Mouse (Mus musculus) cortical plate, adult 2 months (tissue): ENCODE measurements around the gene Gadd45gip1. TPM values are rescaled to one million over a fixed set of nuclear protein-coding genes. Genes with fewer than 3 reads are reported as not detected.

Experiments used
- H3K27ac ChIP-seq: fragments of 200-500 bp; 2 replicates; pipeline ENCODE4 v1.5.1; 2012; ENCODE audit warnings: low read length, control low read depth, inconsistent platforms; ENCODE audit not compliant: insufficient read depth
- H3K4me1 ChIP-seq: fragments of 200-500 bp; 2 replicates; pipeline ENCODE4 v1.6.1; 2011; ENCODE audit warnings: low read length; ENCODE audit not compliant: control insufficient read depth, insufficient read depth
- H3K4me3 ChIP-seq: fragments of 200-500 bp; 2 replicates; pipeline ENCODE4 v1.5.1; 2011; ENCODE audit warnings: mild to moderate bottlenecking, low read length, control low read depth; ENCODE audit not compliant: insufficient read depth
- CTCF ChIP-seq: fragments of 200-500 bp; IDR thresholded peaks from 2 replicates; pipeline ENCODE4 v1.5.1; 2011; ENCODE audit warnings: mild to moderate bottlenecking, control low read depth, low read length; ENCODE audit not compliant: insufficient read depth; ENCODE audit errors: extremely low read depth
- POLR2A ChIP-seq: fragments of 200-500 bp; IDR thresholded peaks from 2 replicates; pipeline ENCODE4 v1.6.1; 2011; ENCODE audit warnings: mild to moderate bottlenecking, low read length, control low read depth; ENCODE audit not compliant: insufficient read depth; ENCODE audit errors: extremely low read depth
- polyA plus RNA-seq: library from polyadenylated mRNA; depleted of rRNA; stranded (reverse); fragments of >200 nt; gene quantifications from 2 replicates; pipeline ENCODE4 v1.2.3, GENCODE M21; 2012

Gene Gadd45gip1
- polyA plus RNA-seq, 1 experiment, result 26.0 TPM

GRCm38 (mm10) chr8:84810896-84811295, 20.4 kb upstream of the Gadd45gip1 start:
- Histone ChIP-seq H3K4me1 (no peaks in the 10 kb centered on the region), H3K4me3 (peak overlapping the region; percentile 32), H3K27ac (no peak overlapping the region)
- TF ChIP-seq POLR2A (no peak), CTCF (peak; percentile 65)

- no peaks in the 10 kb centered on the region for H3K4me1 ChIP-seq
- no peak overlapping the region for H3K27ac ChIP-seq
- no peak for TF ChIP-seq CTCF
- no peak for TF ChIP-seq POLR2A
Measured at GRCm38 (mm10) chr8:84811303-84811702, 20.0 kb upstream of the Gadd45gip1 start.

GRCm38 (mm10) chr8:84813059-84813458, 18.3 kb upstream of the Gadd45gip1 start:
- H3K4me3 ChIP-seq, result no peak overlapping the region
- no peak overlapping the region for H3K27ac ChIP-seq
- TF ChIP-seq POLR2A (no peak), CTCF (peak; percentile 88)
- H3K4me1 ChIP-seq, result no peaks in the 10 kb centered on the region

More at GRCm38 (mm10) chr8:84811303-84811702, 20.0 kb upstream of the Gadd45gip1 start:
- H3K4me3 ChIP-seq, result peak overlapping the region; percentile 32

GRCm38 (mm10) chr8:84813830-84814229, 17.5 kb upstream of the Gadd45gip1 start:
- Histone ChIP-seq H3K4me1 (no peaks in the 10 kb centered on the region), H3K4me3 (no peak overlapping the region), H3K27ac (no peak overlapping the region)
- no peak for TF ChIP-seq CTCF
- no peak for TF ChIP-seq POLR2A

- TF ChIP-seq POLR2A (no peak), CTCF (no peak)
- H3K4me3 ChIP-seq, result no peak overlapping the region
- no peak overlapping the region for H3K27ac ChIP-seq
- H3K4me1 ChIP-seq, result no peaks in the 10 kb centered on the region
Measured at GRCm38 (mm10) chr8:84814240-84814554, 17.1 kb upstream of the Gadd45gip1 start.

GRCm38 (mm10) chr8:84814555-84815441, 16.5 kb upstream of the Gadd45gip1 start:
- H3K4me1 ChIP-seq, result no peaks in the 10 kb centered on the region
- no peak overlapping the region for H3K27ac ChIP-seq
- TF ChIP-seq CTCF, result no peak
- H3K4me3 ChIP-seq, result no peak overlapping the region

GRCm38 (mm10) chr8:84815547-84815946, 15.8 kb upstream of the Gadd45gip1 start:
- TF ChIP-seq POLR2A (no peak), CTCF (peak; percentile 93)
- Histone ChIP-seq H3K27ac (no peak overlapping the region), H3K4me3 (no peak overlapping the region), H3K4me1 (no peaks in the 10 kb centered on the region)

GRCm38 (mm10) chr8:84816117-84816516, 15.2 kb upstream of the Gadd45gip1 start:
- no peak overlapping the region for H3K4me3 ChIP-seq
- no peak for TF ChIP-seq POLR2A
- TF ChIP-seq CTCF, result no peak
- H3K27ac ChIP-seq, result no peak overlapping the region
- H3K4me1 ChIP-seq, result no peaks in the 10 kb centered on the region

GRCm38 (mm10) chr8:84822723-84823122, 8.6 kb upstream of the Gadd45gip1 start, which contains the start of gene Dand5:
TSS of gene Dand5 (minus strand) at chr8:84822823.
- peak within 1 kb of the TSS; percentile 12; the same call in 1 of the 2 replicates for H3K4me3 ChIP-seq
- no peak within 1 kb of the TSS for H3K27ac ChIP-seq
- no peak for TF ChIP-seq CTCF
- no peak for TF ChIP-seq POLR2A
- H3K4me1 ChIP-seq, result no peaks in the 10 kb centered on the region

GRCm38 (mm10) chr8:84823653-84824052, 7.7 kb upstream of the Gadd45gip1 start:
- peak; percentile 71 for TF ChIP-seq CTCF
- no peak for TF ChIP-seq POLR2A
- Histone ChIP-seq H3K4me1 (no peaks in the 10 kb centered on the region), H3K27ac (no peak overlapping the region), H3K4me3 (peak overlapping the region; percentile 12; the same call in 1 of the 2 replicates)
